Mouse (Mus musculus) liver, adult 2 months (tissue): ENCODE measurements around the gene Rbfox3.

ENCODE experiments used
- CTCF ChIP-seq: fragments of 200-500 bp; IDR thresholded peaks from 2 replicates; pipeline ENCODE4 v1.5.1; 2011; ENCODE audit warnings: low read depth, low read length, control low read depth
- POLR2A ChIP-seq: fragments of 200-500 bp; IDR thresholded peaks from 2 replicates; pipeline ENCODE4 v1.6.1; 2011; ENCODE audit warnings: low read length, control low read depth; ENCODE audit not compliant: insufficient read depth; ENCODE audit errors: extremely low read depth

- TF ChIP-seq CTCF: no peak
- no peak for TF ChIP-seq POLR2A
These were observed 390.5 kb downstream of the Rbfox3 start for GRCm38 (mm10) chr11:118520932-118521331.
